Mouse (Mus musculus) liver, embryonic 16.5 days (tissue): ENCODE measurements at regions not wholly inside any gene's neighbourhood (a gene's known extent, or its start where the extent isn't known, plus 50 kb on each side); places are given as distances from the start of the nearest gene placed in this dataset.

ENCODE experiments used
- ATAC-seq: fragments of 200-750 bp; cut with Nextera tagmentation; 2 replicates; pipeline ENCODE4 v1.8.0; 2017; ENCODE audit warnings: low read depth, mild to moderate bottlenecking, moderate number of reproducible peaks, moderate library complexity
- H3K27ac ChIP-seq: fragments of 300-500 bp; sonication (generic); 2 replicates; pipeline ENCODE4 v1.5.1; 2014; ENCODE audit warnings: mild to moderate bottlenecking, low read length
- H3K27me3 ChIP-seq: fragments of 300-500 bp; sonication (generic); 2 replicates; pipeline ENCODE4 v1.6.1; 2014; ENCODE audit warnings: low read depth, low read length, mixed read lengths; ENCODE audit not compliant: control insufficient read depth, insufficient read depth
- H3K36me3 ChIP-seq: fragments of 300-500 bp; sonication (generic); 2 replicates; pipeline ENCODE4 v1.6.1; 2014; ENCODE audit warnings: mild to moderate bottlenecking; ENCODE audit not compliant: control insufficient read depth, insufficient read depth
- H3K4me1 ChIP-seq: fragments of 300-500 bp; sonication (generic); 2 replicates; pipeline ENCODE4 v1.6.1; 2014; ENCODE audit warnings: low read depth, low read length, mixed read lengths; ENCODE audit not compliant: control insufficient read depth
- H3K4me2 ChIP-seq: fragments of 300-500 bp; sonication (generic); 2 replicates; pipeline ENCODE4 v1.6.1; 2014; ENCODE audit warnings: low read depth, low read length, mixed read lengths
- H3K4me3 ChIP-seq: fragments of 300-500 bp; sonication (generic); 2 replicates; pipeline ENCODE4 v1.5.1; 2014; ENCODE audit warnings: low read depth, mild to moderate bottlenecking, low read length
- H3K9ac ChIP-seq: fragments of 300-500 bp; sonication (generic); 2 replicates; pipeline ENCODE4 v1.6.1; 2014; ENCODE audit warnings: low read depth, low read length
- H3K9me3 ChIP-seq: fragments of 300-500 bp; sonication (generic); replicated peaks from 2 replicates; pipeline ENCODE4 v1.6.1; 2016; ENCODE audit warnings: low read length; ENCODE audit not compliant: control insufficient read depth
- WGBS: fragments of 180-500 bp; shearing (Covaris S2); extraction: QIAGEN DNeasy Blood & Tissue Kit; methylation state at CpG from one replicate; pipeline ENCODE4 v1.1.7; 2014; ENCODE audit not compliant: insufficient replicate concordance; 5-methylcytosine and 5-hydroxymethylcytosine counted together

DNA sequence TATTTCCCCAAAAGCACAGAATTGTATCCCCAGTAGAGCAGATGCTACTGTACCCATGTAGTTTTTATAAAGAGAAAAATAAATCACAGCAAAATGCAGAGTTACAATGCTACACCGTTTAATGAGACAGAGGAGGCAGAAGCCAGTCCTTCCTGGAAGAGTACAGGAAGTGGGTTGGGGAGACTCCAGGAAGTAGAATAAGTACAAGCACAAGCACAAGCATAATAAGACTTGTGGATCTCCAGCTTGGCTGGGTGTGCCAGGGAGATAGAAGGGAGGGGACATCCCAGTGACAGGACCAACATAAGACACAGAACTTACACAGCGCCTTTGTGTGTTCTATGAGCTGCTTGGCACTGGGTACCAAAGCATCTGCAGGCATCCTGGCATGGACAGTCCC, 67.3 kb upstream of the Ubl3 start:
- no peaks in the 10 kb centered on the region for H3K9me3 ChIP-seq
- no peak overlapping the region for H3K4me2 ChIP-seq
- no peaks in the 10 kb centered on the region for H3K36me3 ChIP-seq
- no peaks in the 10 kb centered on the region for H3K4me1 ChIP-seq
- H3K4me3 ChIP-seq: no peak overlapping the region
- 45% methylated on average over 2 of the region's 2 CpGs for WGBS
- no peaks in the 10 kb centered on the region for H3K27me3 ChIP-seq
- H3K27ac ChIP-seq: no peak overlapping the region
- H3K9ac ChIP-seq: no peak overlapping the region
- no peak for ATAC-seq

- ATAC-seq: no peak
- no peaks in the 10 kb centered on the region for H3K36me3 ChIP-seq
- H3K27ac ChIP-seq: no peak overlapping the region
- H3K9me3 ChIP-seq: no peaks in the 10 kb centered on the region
- H3K4me2 ChIP-seq: no peak overlapping the region
- no peak overlapping the region for H3K4me3 ChIP-seq
- no peak overlapping the region for H3K9ac ChIP-seq
- no peaks in the 10 kb centered on the region for H3K27me3 ChIP-seq
- no peaks in the 10 kb centered on the region for H3K4me1 ChIP-seq
- 59% methylated on average over 3 of the region's 3 CpGs for WGBS
Measured at GRCm38 (mm10) chr5:148616426-148616825, 63.8 kb upstream of the Ubl3 start.

- no peaks in the 10 kb centered on the region for H3K4me1 ChIP-seq
- ATAC-seq: no peak
- H3K4me2 ChIP-seq: no peak overlapping the region
- H3K36me3 ChIP-seq: no peaks in the 10 kb centered on the region
- H3K9ac ChIP-seq: no peak overlapping the region
- 59% methylated on average over 10 of the region's 10 CpGs for WGBS
- H3K9me3 ChIP-seq: no peaks in the 10 kb centered on the region
- H3K27me3 ChIP-seq: no peaks in the 10 kb centered on the region
- H3K27ac ChIP-seq: no peak overlapping the region
- no peak overlapping the region for H3K4me3 ChIP-seq
Measured at GRCm38 (mm10) chr5:148615706-148616366, 63.2 kb upstream of the Ubl3 start.

- no peaks in the 10 kb centered on the region for H3K4me1 ChIP-seq
- H3K27ac ChIP-seq: no peak overlapping the region
- H3K36me3 ChIP-seq: no peaks in the 10 kb centered on the region
- 82% methylated on average over 14 of the region's 14 CpGs for WGBS
- H3K4me2 ChIP-seq: no peak overlapping the region
- no peak overlapping the region for H3K4me3 ChIP-seq
- H3K27me3 ChIP-seq: no peaks in the 10 kb centered on the region
- no peak for ATAC-seq
- H3K9me3 ChIP-seq: no peaks in the 10 kb centered on the region
- no peak overlapping the region for H3K9ac ChIP-seq
Measured at GRCm38 (mm10) chr5:148615117-148615516, 62.5 kb upstream of the Ubl3 start.

GRCm38 (mm10) chr5:148611323-148611722, 58.7 kb upstream of the Ubl3 start:
- no peak overlapping the region for H3K9ac ChIP-seq
- no peak for ATAC-seq
- H3K27ac ChIP-seq: no peak overlapping the region
- H3K4me3 ChIP-seq: no peak overlapping the region
- no peaks in the 10 kb centered on the region for H3K4me1 ChIP-seq
- H3K4me2 ChIP-seq: no peak overlapping the region
- WGBS: 72% methylated on average over 5 of the region's 5 CpGs
- H3K9me3 ChIP-seq: no peaks in the 10 kb centered on the region
- H3K36me3 ChIP-seq: no peaks in the 10 kb centered on the region
- no peaks in the 10 kb centered on the region for H3K27me3 ChIP-seq

DNA sequence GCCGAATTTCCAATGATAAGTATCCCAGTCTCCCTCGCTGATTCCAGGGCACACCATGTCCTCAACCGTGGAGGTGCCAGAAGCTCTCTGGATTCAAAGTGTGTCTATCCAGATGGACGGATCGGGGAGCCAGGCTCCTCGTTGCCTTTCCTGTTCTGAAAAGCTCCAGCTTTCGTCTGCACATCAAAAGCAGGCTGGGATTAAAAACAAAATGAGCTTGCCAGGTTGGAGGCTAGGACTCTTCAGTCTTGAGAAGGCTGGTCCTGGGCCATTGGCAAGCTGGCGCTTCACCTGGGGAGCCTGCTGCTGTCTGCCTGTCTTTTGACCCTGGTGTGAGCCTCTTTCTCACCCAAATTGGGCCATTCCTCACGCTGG, 56.9 kb upstream of the Ubl3 start:
- Histone ChIP-seq H3K27me3 (no peaks in the 10 kb centered on the region), H3K4me2 (no peak overlapping the region), H3K9me3 (no peaks in the 10 kb centered on the region), H3K36me3 (no peaks in the 10 kb centered on the region), H3K4me1 (no peaks in the 10 kb centered on the region), H3K9ac (no peak overlapping the region), H3K27ac (no peak overlapping the region), H3K4me3 (no peak overlapping the region)
- 65% methylated on average over 9 of the region's 9 CpGs for WGBS
- ATAC-seq: no peak

DNA sequence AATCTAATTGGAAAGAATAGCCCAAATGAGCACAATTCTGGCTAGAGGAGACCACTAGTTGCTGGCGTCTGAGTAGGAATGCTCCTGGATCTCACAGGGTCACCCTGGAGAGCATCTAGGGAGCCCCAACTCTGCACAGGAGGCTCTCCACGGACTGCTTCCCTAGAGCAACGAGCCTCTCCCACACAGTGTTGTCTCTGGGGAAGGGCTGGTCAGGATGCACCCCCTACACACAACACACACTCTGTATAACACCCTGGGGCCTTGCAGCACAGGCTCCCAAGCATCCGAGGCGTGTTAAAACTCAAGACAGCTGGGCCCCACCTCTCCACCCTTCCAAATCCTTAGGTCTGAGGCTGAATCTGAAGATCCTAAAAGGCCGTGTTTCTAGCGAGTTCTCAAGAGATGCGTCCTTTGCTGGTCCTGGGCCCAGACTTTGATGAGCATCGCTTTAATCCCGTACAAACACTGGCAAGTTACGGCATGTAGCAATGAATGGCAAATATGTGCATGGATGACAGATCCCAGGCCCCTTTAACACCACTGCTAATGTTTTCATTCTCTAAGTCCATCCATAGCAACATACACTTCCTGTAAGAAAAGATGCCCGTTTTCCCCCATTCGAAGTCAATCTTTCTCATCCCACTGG, 56.4 kb upstream of the Ubl3 start:
- no peak for ATAC-seq
- Histone ChIP-seq H3K4me1 (no peaks in the 10 kb centered on the region), H3K9me3 (no peaks in the 10 kb centered on the region), H3K27me3 (no peaks in the 10 kb centered on the region), H3K36me3 (no peaks in the 10 kb centered on the region), H3K9ac (no peak overlapping the region), H3K4me3 (no peak overlapping the region), H3K4me2 (no peak overlapping the region), H3K27ac (no peak overlapping the region)
- WGBS: 72% methylated on average over 13 of the region's 13 CpGs

GRCm38 (mm10) chr5:148608178-148608577, 55.6 kb upstream of the Ubl3 start:
- Histone ChIP-seq H3K27me3 (no peaks in the 10 kb centered on the region), H3K4me1 (no peaks in the 10 kb centered on the region), H3K4me2 (no peak overlapping the region), H3K9me3 (no peaks in the 10 kb centered on the region), H3K4me3 (no peak overlapping the region), H3K36me3 (no peaks in the 10 kb centered on the region), H3K27ac (no peak overlapping the region), H3K9ac (no peak overlapping the region)
- WGBS: 69% methylated on average over 9 of the region's 9 CpGs
- ATAC-seq: no peak

DNA sequence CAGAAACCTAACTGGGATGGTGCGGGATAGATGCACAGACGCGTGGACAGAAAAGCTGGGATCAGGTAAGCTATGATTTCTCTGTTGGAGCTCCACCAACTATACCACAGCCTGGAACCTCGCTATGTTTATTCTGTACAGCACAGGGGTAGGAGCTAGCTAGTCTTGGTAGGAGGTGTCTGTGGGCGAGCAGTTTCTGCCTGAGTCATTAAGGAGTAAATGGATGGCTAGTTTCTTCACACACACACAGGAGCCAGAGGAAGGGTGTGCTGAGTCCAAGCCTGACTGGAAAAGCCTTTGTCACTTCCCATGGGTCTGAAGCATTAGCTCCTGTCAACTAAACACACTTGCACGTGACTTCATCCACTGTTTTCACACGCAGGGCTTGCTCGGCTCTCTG, 53.1 kb upstream of the Ubl3 start:
- H3K27ac ChIP-seq: no peak overlapping the region
- WGBS: 77% methylated on average over 8 of the region's 8 CpGs
- no peaks in the 10 kb centered on the region for H3K36me3 ChIP-seq
- no peak overlapping the region for H3K4me2 ChIP-seq
- no peak overlapping the region for H3K9ac ChIP-seq
- H3K27me3 ChIP-seq: no peaks in the 10 kb centered on the region
- H3K4me3 ChIP-seq: no peak overlapping the region
- no peaks in the 10 kb centered on the region for H3K9me3 ChIP-seq
- no peak for ATAC-seq
- H3K4me1 ChIP-seq: no peaks in the 10 kb centered on the region
